Mouse (Mus musculus) C2C12 (cell line): ENCODE measurements around the gene Ydjc. TPM values are rescaled to one million over a fixed set of nuclear protein-coding genes. Genes with fewer than 3 reads are reported as not detected.
A peak's percentile ranks its signal among the peaks of the same experiment; 100 is the strongest.

ENCODE experiments used
- H3K27me3 ChIP-seq: one replicate; pipeline ENCODE4 v1.6.1; 2011; ENCODE audit not compliant: control insufficient read depth, insufficient read depth, insufficient read length
- H3K36me3 ChIP-seq: one replicate; pipeline ENCODE4 v1.6.1; 2011; ENCODE audit not compliant: control insufficient read depth, insufficient read depth
- H3K4me3 ChIP-seq: one replicate; pipeline ENCODE4 v1.5.1; 2011; ENCODE audit warnings: mild to moderate bottlenecking, control low read depth; ENCODE audit not compliant: poor library complexity, insufficient read depth, severe bottlenecking
- H3K79me2 ChIP-seq: one replicate; pipeline ENCODE4 v1.6.1; 2011; ENCODE audit not compliant: control insufficient read depth, insufficient read depth
- H3K79me3 ChIP-seq: one replicate; pipeline ENCODE4 v1.6.1; 2011; ENCODE audit warnings: low read depth, control low read depth
- H3ac ChIP-seq: one replicate; pipeline ENCODE3; 2011; ENCODE audit warnings: low read depth; ENCODE audit not compliant: control insufficient read depth, insufficient read length
- CEBPB ChIP-seq: IDR thresholded peaks from one replicate; pipeline ENCODE4 v1.6.1; 2011; ENCODE audit warnings: low read depth, mild to moderate bottlenecking, control low read depth, moderate library complexity
- CTCF ChIP-seq: IDR thresholded peaks from one replicate; pipeline ENCODE4 v1.5.1; 2011; ENCODE audit not compliant: control insufficient read depth, insufficient read depth, insufficient read length
- FOSL1 ChIP-seq: IDR thresholded peaks from one replicate; pipeline ENCODE4 v1.8.0; 2011; ENCODE audit warnings: mild to moderate bottlenecking, low read length; ENCODE audit not compliant: poor library complexity, insufficient read depth, severe bottlenecking
- MAX ChIP-seq: IDR thresholded peaks from one replicate; pipeline ENCODE4 v1.6.1; 2011; ENCODE audit warnings: mild to moderate bottlenecking, control low read depth
- MYOD1 ChIP-seq: IDR thresholded peaks from one replicate; pipeline ENCODE4 v1.6.1; 2011; ENCODE audit warnings: low read depth; ENCODE audit not compliant: control insufficient read depth, insufficient read length
- MYOG ChIP-seq: IDR thresholded peaks from one replicate; pipeline ENCODE4 v1.6.1; 2011; ENCODE audit not compliant: control insufficient read depth, insufficient read length; ENCODE audit errors: extremely low read depth
- USF1 ChIP-seq: IDR thresholded peaks from one replicate; pipeline ENCODE4 v1.6.1; 2011; ENCODE audit warnings: low read depth, mild to moderate bottlenecking, control low read depth, moderate library complexity
- polyA plus RNA-seq: library from polyadenylated mRNA; unstranded; fragments of >200 nt; fragmentation: generic; extraction: Trizol; gene quantifications from one replicate; pipeline ENCODE4 v1.2.1, GENCODE M21; 2012; ENCODE audit warnings: missing spikeins

Ydjc gene
- polyA plus RNA-seq, 1 experiment: 5.6 TPM

GRCm38 (mm10) chr16:17182136-17182535 lies 37.7 kb downstream of the Ydjc start:
- Histone ChIP-seq H3K27me3 (no peaks in the 10 kb centered on the region), H3ac (no peak overlapping the region)

GRCm38 (mm10) chr16:17183003-17183402 lies 38.6 kb downstream of the Ydjc start:
- Histone ChIP-seq H3K27me3 (no peaks in the 10 kb centered on the region), H3K36me3 (peaks cover 29% of the 10 kb centered on the region), H3K79me2 (peaks cover 100% of the 10 kb centered on the region), H3K4me3 (no peak overlapping the region), H3K79me3 (peaks cover 94% of the 10 kb centered on the region), H3ac (no peak overlapping the region)
- TF ChIP-seq MYOG (no peak), MYOD1 (no peak), CTCF (no peak), FOSL1 (no peak), MAX (no peak), CEBPB (no peak), USF1 (no peak)

More at GRCm38 (mm10) chr16:17182136-17182535, 37.7 kb downstream of the Ydjc start:
- H3K36me3 ChIP-seq: peaks cover 31% of the 10 kb centered on the region
- TF ChIP-seq MYOG (no peak), CEBPB (no peak), MAX (no peak), CTCF (no peak), USF1 (no peak), MYOD1 (no peak), FOSL1 (no peak)
- peaks cover 100% of the 10 kb centered on the region for H3K79me2 ChIP-seq
- peaks cover 94% of the 10 kb centered on the region for H3K79me3 ChIP-seq
- no peak overlapping the region for H3K4me3 ChIP-seq

- peaks cover 100% of the 10 kb centered on the region for H3K79me2 ChIP-seq
- H3ac ChIP-seq: no peak overlapping the region
- H3K79me3 ChIP-seq: peaks cover 96% of the 10 kb centered on the region
- TF ChIP-seq CEBPB (no peak), USF1 (no peak), CTCF (no peak), MAX (no peak), MYOD1 (no peak), FOSL1 (no peak), MYOG (no peak)
- H3K36me3 ChIP-seq: peaks cover 25% of the 10 kb centered on the region
- H3K4me3 ChIP-seq: no peak overlapping the region
- no peaks in the 10 kb centered on the region for H3K27me3 ChIP-seq
Observed at GRCm38 (mm10) chr16:17185475-17185874, 41.1 kb downstream of the Ydjc start.

GRCm38 (mm10) chr16:17193823-17194222 lies 49.4 kb downstream of the Ydjc start:
- TF ChIP-seq MAX: no peak
- no peak for TF ChIP-seq MYOD1
- TF ChIP-seq FOSL1: no peak
- TF ChIP-seq CTCF: no peak
- no peak for TF ChIP-seq USF1
- TF ChIP-seq CEBPB: no peak
- TF ChIP-seq MYOG: no peak
- peaks cover 100% of the 10 kb centered on the region for H3K79me2 ChIP-seq
- H3K4me3 ChIP-seq: no peak overlapping the region
- peaks cover 30% of the 10 kb centered on the region for H3K36me3 ChIP-seq
- peaks cover 96% of the 10 kb centered on the region for H3K79me3 ChIP-seq
- H3K27me3 ChIP-seq: no peaks in the 10 kb centered on the region
- no peak overlapping the region for H3ac ChIP-seq

GRCm38 (mm10) chr16:17200121-17200952 lies 55.9 kb downstream of the Ydjc start:
- TF ChIP-seq MYOD1: no peak
- no peak for TF ChIP-seq FOSL1
- no peak for TF ChIP-seq CTCF
- TF ChIP-seq MYOG: no peak
- TF ChIP-seq MAX: no peak
- TF ChIP-seq USF1: no peak
- no peak for TF ChIP-seq CEBPB

More at GRCm38 (mm10) chr16:17200121-17200952, 55.9 kb downstream of the Ydjc start:
- Histone ChIP-seq H3K4me3 (peak overlapping the region; percentile 87), H3K79me3 (peaks cover 56% of the 10 kb centered on the region), H3K36me3 (peaks cover 16% of the 10 kb centered on the region), H3ac (peak overlapping the region; percentile 100), H3K27me3 (no peaks in the 10 kb centered on the region), H3K79me2 (peaks cover 63% of the 10 kb centered on the region)
